Mouse (Mus musculus) lung, postnatal 0 days (tissue): ENCODE results near the gene Nkx2-3. TPM values are rescaled to one million over a fixed set of nuclear protein-coding genes. Genes with fewer than 3 reads are reported as not detected.

Source experiments
- ATAC-seq: fragments of 200-750 bp; cut with Nextera tagmentation; 2 replicates; pipeline ENCODE4 v1.8.0; 2017; ENCODE audit warnings: moderate library complexity
- DNase-seq: peaks from one replicate; pipeline ENCODE4 v3.0.0-alpha.2; 2016; ENCODE audit warnings: low spot score
- H3K27ac ChIP-seq: fragments of 300-500 bp; sonication (generic); 2 replicates; pipeline ENCODE4 v1.5.1; 2014; ENCODE audit warnings: antibody characterized with exemption, mild to moderate bottlenecking, low read length, mixed read lengths
- H3K27me3 ChIP-seq: fragments of 300-500 bp; sonication (generic); replicated peaks from 2 replicates; pipeline ENCODE4 v1.6.1; 2014; ENCODE audit warnings: low read length, mixed read lengths; ENCODE audit not compliant: insufficient read depth
- H3K36me3 ChIP-seq: fragments of 300-500 bp; sonication (generic); 2 replicates; pipeline ENCODE4 v1.6.1; 2014; ENCODE audit warnings: low read length, mixed read lengths; ENCODE audit not compliant: insufficient read depth
- H3K4me1 ChIP-seq: fragments of 300-500 bp; sonication (generic); 2 replicates; pipeline ENCODE4 v1.6.1; 2014; ENCODE audit warnings: antibody characterized with exemption, low read depth, low read length, mixed read lengths; ENCODE audit not compliant: insufficient read depth
- H3K4me2 ChIP-seq: fragments of 300-500 bp; sonication (generic); replicated peaks from 2 replicates; pipeline ENCODE4 v1.6.1; 2014; ENCODE audit warnings: low read depth, mild to moderate bottlenecking, low read length, moderate library complexity, mixed read lengths
- H3K4me3 ChIP-seq: fragments of 300-500 bp; sonication (generic); 2 replicates; pipeline ENCODE4 v1.5.1; 2014; ENCODE audit warnings: low read depth, low read length
- H3K9ac ChIP-seq: fragments of 300-500 bp; sonication (generic); replicated peaks from 2 replicates; pipeline ENCODE4 v1.6.1; 2014; ENCODE audit warnings: low read depth, mild to moderate bottlenecking
- H3K9me3 ChIP-seq: fragments of 300-500 bp; sonication (generic); 2 replicates; pipeline ENCODE4 v1.6.1; 2016; ENCODE audit warnings: low read length, mixed read lengths
- CTCF ChIP-seq: IDR thresholded peaks from 2 replicates; pipeline ENCODE4 v1.5.1; 2016; ENCODE audit warnings: antibody characterized with exemption, mild to moderate bottlenecking
- EP300 ChIP-seq: IDR thresholded peaks from 2 replicates; pipeline ENCODE4 v1.6.1; 2016; ENCODE audit warnings: antibody characterized with exemption, mild to moderate bottlenecking, control low read depth
- WGBS: fragments of 180-500 bp; shearing (Covaris S2); extraction: QIAGEN DNeasy Blood & Tissue Kit; methylation state at CpG from one replicate; pipeline ENCODE4 v1.1.7; 2014; 5-methylcytosine and 5-hydroxymethylcytosine counted together
- microRNA-seq: library from miRNA; unstranded; fragments of <30 nt; microRNA quantifications from one replicate; pipeline ENCODE4, GENCODE M21; 2016
- polyA plus RNA-seq: library from polyadenylated mRNA; unstranded; fragments of >200 nt; fragmentation: Nextera tagmentation; extraction: Ambion mirVana; gene quantifications from 2 replicates; pipeline ENCODE4 v1.2.1, GENCODE M21; 2015

Nkx2-3 gene
- polyA plus RNA-seq, 1 experiment from 2014 or later, result not detected

GRCm38 (mm10) chr19:43660774-43661173, 48.6 kb downstream of the Nkx2-3 start:
- WGBS, result 80% methylated on average over 9 of the region's 9 CpGs
- no peak for TF ChIP-seq EP300
- no peak for TF ChIP-seq CTCF
- ATAC-seq, result no peak

GRCm38 (mm10) chr19:43662176-43662967, 50.2 kb downstream of the Nkx2-3 start:
- peaks cover 7% of the 10 kb centered on the region; the same call in 1 of the 2 replicates for H3K36me3 ChIP-seq
- ATAC-seq (peak; percentile 53; the same call in 1 of the 2 replicates), DNase-seq (peak; percentile 34)
- no peak overlapping the region for H3K4me2 ChIP-seq
- H3K4me1 ChIP-seq, result no peaks in the 10 kb centered on the region
- H3K9ac ChIP-seq, result no peak overlapping the region
- TF ChIP-seq CTCF, result peak; percentile 62
- TF ChIP-seq EP300, result no peak
- 46% methylated on average over 19 of the region's 19 CpGs for WGBS
- no peak overlapping the region for H3K4me3 ChIP-seq
- H3K27ac ChIP-seq, result no peak overlapping the region
- H3K9me3 ChIP-seq, result no peaks in the 10 kb centered on the region
- H3K27me3 ChIP-seq, result no peaks in the 10 kb centered on the region

More at GRCm38 (mm10) chr19:43660774-43661173, 48.6 kb downstream of the Nkx2-3 start:
- Histone ChIP-seq H3K27ac (no peak overlapping the region), H3K4me3 (no peak overlapping the region), H3K4me1 (no peaks in the 10 kb centered on the region), H3K4me2 (no peak overlapping the region), H3K27me3 (no peaks in the 10 kb centered on the region), H3K36me3 (peaks cover 7% of the 10 kb centered on the region; the same call in 1 of the 2 replicates), H3K9ac (no peak overlapping the region), H3K9me3 (no peaks in the 10 kb centered on the region)
- DNase-seq, result no peak

- TF ChIP-seq EP300 (no peak), CTCF (no peak)
- 78% methylated on average over 8 of the region's 8 CpGs for WGBS
- no peaks in the 10 kb centered on the region for H3K27me3 ChIP-seq
- no peak overlapping the region for H3K27ac ChIP-seq
- no peaks in the 10 kb centered on the region for H3K4me1 ChIP-seq
- no peaks in the 10 kb centered on the region for H3K9me3 ChIP-seq
- no peak overlapping the region for H3K4me2 ChIP-seq
- H3K9ac ChIP-seq, result no peak overlapping the region
- H3K36me3 ChIP-seq, result peaks cover 7% of the 10 kb centered on the region; the same call in 1 of the 2 replicates
- DNase-seq, result no peak
- ATAC-seq, result no peak
- no peak overlapping the region for H3K4me3 ChIP-seq
Observed at GRCm38 (mm10) chr19:43663471-43663870, 51.3 kb downstream of the Nkx2-3 start.

Small RNA genes within 50 kb of the gene (microRNA-seq; reads per million reads assigned to microRNA genes)
- not detected for gene Gm22646

Other genes starting within 250 kb of the Nkx2-3 start
- 0.64 and 0.76 TPM in 2 replicates for gene Hpse2, start 224.0 kb upstream of the Nkx2-3 start, polyA plus RNA-seq
- gene Cnnm1, start 171.9 kb upstream of the Nkx2-3 start, polyA plus RNA-seq, result 0.25 and 0.30 TPM in 2 replicates
- gene Got1, start 87.7 kb upstream of the Nkx2-3 start, polyA plus RNA-seq, result 14.2 and 15.6 TPM in 2 replicates
- 11.9 and 13.3 TPM in 2 replicates for gene Slc25a28, start 62.6 kb downstream of the Nkx2-3 start, polyA plus RNA-seq
- 5.1 and 6.1 TPM in 2 replicates for gene Entpd7, start 77.3 kb downstream of the Nkx2-3 start, polyA plus RNA-seq
- 14.9 and 17.1 TPM in 2 replicates for gene Cutc, start 140.7 kb downstream of the Nkx2-3 start, polyA plus RNA-seq
- gene Cox15, start 140.7 kb downstream of the Nkx2-3 start, polyA plus RNA-seq, result 4.5 and 5.7 TPM in 2 replicates
- 0.02 TPM in 1 of 2 replicates, not detected in the other for gene Abcc2, start 169.9 kb downstream of the Nkx2-3 start, polyA plus RNA-seq